Mouse (Mus musculus) G1E (cell line): Measurements from ENCODE around the gene Nhsl2.

ENCODE experiments used
- CTCF ChIP-seq: IDR thresholded peaks from 2 replicates; pipeline ENCODE4 v1.5.1; 2012; ENCODE audit warnings: low read depth, low read length, inconsistent platforms, mixed read lengths
- GATA1 ChIP-seq: IDR thresholded peaks from 2 replicates; pipeline ENCODE4 v1.6.1; 2012; ENCODE audit warnings: borderline replicate concordance, low read length, inconsistent platforms, mixed read lengths
- GATA2 ChIP-seq: IDR thresholded peaks from 2 replicates; pipeline ENCODE4 v1.6.1; 2012; ENCODE audit warnings: low read depth, low read length, inconsistent platforms, borderline replicate concordance

GRCm38 (mm10) chrX:102041562-102041961, 192.4 kb downstream of the Nhsl2 start:
- TF ChIP-seq CTCF (no peak), GATA1 (no peak), GATA2 (no peak)
